Mouse (Mus musculus): ENCODE results near the gene Ptpn4.

DNA sequence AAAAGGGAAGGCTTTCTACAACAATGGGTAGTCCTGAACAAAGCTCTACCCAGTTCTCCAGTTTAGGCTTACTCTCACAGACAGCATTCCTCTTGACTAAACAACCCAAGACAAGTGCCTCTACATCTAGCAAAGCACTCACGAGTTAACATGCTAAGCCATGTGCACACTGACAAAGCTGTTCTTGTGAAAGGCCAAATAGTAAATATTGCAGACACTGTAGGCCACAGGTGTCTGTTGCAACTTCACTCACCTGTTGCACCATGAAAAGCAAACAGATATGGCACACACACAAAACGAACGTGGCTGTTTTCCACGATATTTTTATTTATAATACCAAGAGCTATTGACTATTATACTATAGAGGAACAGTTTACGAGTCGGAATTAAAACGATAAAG, 170.5 kb downstream of the Ptpn4 start:
- TF ChIP-seq CTCF (IDR thresholded peaks at IDR 0.05; ENCODE audit: low read depth) (no peak), EP300 (IDR thresholded peaks at IDR 0.05; ENCODE audit: low read depth) (no peak)

All from heart, postnatal 0 days (tissue).